Mouse (Mus musculus): ENCODE results near the gene Fam169a.
"Not testable (repeated sequence)": the region's sequence is repeated elsewhere in the genome, so short reads cannot be mapped to it uniquely, and the experiment has no call there.

The Fam169a gene

DNA sequence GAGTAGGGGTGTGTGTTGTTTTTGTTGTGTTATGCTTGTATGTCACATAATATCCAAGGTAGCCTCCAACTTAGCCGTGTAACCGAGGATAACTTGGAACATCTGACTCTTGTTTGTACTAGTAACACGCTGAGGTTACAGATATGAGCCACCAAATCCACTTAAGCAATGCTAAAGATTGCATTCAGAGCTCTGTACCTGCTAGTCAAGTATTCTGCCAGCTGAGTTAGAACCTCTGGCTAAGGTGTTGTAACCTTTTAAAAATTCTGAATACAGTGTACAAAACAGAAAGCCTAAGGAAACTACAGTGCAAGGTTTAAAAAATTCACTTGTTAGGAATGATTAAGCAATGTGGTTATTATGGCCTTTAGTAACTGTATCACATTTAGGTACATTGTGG lies 13.5 kb downstream of the Fam169a start:
- no peak for DNase-seq

- no peak for DNase-seq
Measured at GRCm38 (mm10) chr13:97082432-97082831, 15.3 kb downstream of the Fam169a start.

- no peak for DNase-seq
Measured at GRCm38 (mm10) chr13:97086316-97086715, 19.2 kb downstream of the Fam169a start.

GRCm38 (mm10) chr13:97087421-97087820 lies 20.3 kb downstream of the Fam169a start:
- no peak for DNase-seq

GRCm38 (mm10) chr13:97088183-97088582 lies 21.1 kb downstream of the Fam169a start:
- DNase-seq, result no peak

DNA sequence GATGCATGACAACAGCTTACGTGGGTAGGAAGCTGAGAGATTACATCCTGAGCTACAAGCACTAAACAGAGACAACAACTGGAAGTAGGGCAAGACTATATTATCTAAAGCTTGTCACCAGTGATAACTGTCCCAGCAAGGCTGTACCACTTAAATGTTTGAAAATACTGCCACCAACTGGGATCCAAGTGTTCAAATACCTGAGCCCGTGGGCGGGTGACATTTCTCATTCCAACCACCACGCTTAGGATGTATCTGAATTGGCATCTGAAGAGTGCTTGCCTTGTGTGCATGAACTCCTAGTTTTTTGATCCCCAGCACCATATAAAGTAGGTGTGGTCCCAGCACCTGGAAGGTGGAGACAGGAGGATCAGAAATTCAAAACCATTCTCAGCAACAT lies 28.6 kb downstream of the Fam169a start:
- DNase-seq, result no peak

- peak; percentile 75 to 88 for DNase-seq
Measured at GRCm38 (mm10) chr13:97099187-97099852, 32.2 kb downstream of the Fam169a start, which contains the start of gene Gm6169. Gm6169 (minus strand) TSS chr13:97099237.

GRCm38 (mm10) chr13:97104996-97105395 lies 37.9 kb downstream of the Fam169a start:
- no peak for DNase-seq

DNA sequence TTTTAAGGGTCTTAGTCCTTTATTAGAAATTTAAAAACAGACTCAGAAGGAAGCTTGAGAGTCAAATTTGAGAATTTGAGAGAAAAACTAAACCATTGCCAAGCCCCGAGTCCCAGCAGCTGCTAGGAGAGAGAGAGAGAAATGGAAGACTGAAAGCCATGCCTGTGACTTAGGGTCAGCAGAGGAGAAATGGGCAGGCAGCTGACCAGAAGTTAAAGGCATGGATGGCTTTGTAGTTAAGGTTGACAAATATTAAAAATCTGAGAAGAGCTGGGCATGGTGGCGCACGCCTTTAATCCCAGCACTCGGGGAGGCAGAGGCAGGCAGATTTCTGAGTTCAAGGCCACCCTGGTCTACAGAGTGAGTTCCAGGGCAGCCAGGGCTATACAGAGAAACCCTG lies 40.6 kb downstream of the Fam169a start:
- not testable (repeated sequence) for DNase-seq

DNA sequence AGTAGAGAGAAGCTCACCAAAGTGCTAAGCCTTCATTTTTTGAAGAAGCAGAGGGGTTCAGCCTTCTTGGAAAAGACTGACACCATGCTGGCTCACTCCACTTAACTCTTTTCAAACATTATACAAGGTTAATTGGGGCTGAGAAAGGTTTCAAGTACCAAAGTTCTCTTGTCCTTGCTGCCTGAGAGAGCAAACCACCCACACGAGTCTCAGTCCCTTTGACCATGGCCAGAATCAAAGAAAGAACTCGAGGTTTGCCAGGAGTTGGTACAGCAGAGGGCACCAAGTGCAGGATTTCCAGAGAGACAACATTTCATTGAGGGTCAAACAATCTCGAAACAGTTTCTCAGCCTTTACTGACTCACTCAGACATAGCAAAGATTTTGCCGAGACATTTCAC lies 42.0 kb downstream of the Fam169a start:
- no peak for DNase-seq

DNA sequence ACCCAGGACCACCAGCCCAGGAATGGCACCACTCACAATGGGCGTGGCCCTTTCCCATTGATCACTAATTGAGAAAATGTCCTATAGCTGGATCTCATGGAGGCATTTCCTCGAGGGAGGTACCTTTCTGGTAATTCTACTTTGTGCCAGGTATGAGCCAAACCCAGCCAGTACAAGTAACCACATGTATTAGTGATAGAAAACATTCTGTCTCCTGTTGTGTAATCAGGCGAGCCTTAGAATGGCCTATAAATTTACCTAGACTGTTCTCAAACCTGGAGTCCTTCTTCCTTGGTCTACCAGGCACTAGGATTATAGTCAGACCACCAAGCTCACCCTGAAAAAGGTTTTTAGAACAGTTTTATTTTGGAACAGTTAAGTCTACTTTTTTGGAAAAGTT lies 54.3 kb downstream of the Fam169a start:
- no peak for DNase-seq

DNA sequence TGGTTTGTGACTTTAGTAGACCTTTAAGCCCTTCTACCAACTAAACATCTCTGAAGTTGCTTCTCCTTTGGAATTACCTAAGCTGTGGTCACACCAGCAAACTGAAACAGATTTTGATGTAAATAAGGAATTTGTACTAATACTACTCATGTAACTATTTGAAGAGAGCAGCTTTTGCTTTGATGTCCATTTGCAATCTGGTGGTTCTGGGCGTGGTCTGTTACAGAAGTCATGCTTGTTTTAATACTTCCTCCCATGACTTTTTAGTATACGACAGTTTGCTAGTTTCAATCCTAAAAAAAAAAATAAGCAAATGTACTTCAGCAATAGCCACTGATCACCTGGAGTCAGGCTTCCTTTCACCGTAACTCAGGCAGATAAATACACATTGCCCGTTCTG lies 62.6 kb downstream of the Fam169a start:
- not testable (repeated sequence) for DNase-seq

GRCm38 (mm10) chr13:97130413-97130812 lies 63.3 kb downstream of the Fam169a start:
- DNase-seq, result not testable (repeated sequence)

DNA sequence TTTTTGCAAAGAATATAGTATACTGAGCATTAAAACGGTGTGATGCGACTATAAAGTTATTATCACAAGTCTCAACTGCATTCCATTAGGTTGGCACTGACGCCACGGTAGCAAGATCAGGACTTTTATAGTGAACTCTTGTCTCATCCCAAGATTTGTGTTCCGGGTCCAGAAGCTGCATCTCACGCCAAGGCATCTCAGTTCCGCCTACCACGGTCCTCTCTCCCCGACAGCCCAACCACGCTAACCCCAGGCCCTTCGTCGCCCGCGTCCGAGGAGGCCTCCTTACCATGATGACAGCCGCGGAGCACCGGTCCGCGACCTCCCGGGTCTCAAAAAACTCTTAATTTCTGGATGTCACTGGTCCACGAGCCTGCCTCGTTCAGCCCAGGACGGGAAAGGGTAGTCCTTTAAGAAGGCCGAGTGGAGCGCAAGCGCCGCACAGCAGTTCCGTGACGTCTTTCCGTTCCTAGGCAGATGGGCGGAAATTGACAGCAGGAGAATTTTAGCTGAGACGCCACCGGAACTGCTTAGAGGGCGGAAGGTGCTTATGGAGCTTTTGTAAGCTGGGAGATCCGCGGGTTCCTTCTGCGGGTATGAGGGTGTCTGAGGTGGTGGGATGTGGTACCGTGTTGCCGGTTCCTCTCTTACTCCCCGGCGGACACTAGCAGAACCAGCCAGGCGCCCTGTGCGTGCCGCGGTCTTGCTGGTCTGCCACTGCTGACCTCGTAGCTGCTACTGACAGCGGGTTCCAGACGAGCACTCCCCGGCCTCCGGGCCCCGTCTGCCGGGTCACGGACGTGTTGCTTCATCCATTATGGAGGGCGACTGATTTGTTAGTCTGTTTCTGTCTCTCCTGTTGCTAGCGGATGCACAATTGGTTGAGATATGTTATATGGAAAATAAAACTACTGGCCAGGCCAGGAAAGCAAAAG lies 70.6 kb downstream of the Fam169a start, which contains the start of the genes Gfm2 and Nsa2:
TSS of gene Gfm2 (plus strand) at position 472 of the 935 bp plus-strand sequence.
TSS of gene Nsa2 (minus strand) at position 472 of the 935 bp plus-strand sequence.
- DNase-seq, result peak; percentile 90

DNA sequence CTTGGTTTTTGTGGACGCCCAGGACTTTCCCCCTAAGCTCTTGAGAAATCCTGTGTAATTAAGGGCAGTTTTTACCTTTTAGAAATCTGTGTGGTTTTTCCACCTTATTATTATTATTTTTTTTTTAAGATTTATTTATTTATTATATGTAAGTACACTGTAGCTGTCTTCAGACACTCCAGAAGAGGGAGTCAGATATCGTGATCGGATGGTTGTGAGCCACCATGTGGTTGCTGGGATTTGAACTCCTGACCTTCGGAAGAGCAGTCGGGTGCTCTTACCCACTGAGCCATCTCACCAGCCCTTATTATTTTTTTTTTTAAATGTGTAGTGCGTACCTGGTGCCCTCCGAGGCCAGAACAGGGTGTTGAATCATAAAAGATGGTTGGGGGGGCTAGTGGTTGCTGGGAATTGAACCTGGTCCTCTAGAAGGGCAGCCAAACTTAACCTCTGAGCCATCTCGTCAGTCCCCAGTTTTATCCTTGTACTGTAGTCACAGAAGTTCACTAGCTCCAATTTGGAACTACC lies 71.4 kb downstream of the Fam169a start:
- not testable (repeated sequence) for DNase-seq

DNA sequence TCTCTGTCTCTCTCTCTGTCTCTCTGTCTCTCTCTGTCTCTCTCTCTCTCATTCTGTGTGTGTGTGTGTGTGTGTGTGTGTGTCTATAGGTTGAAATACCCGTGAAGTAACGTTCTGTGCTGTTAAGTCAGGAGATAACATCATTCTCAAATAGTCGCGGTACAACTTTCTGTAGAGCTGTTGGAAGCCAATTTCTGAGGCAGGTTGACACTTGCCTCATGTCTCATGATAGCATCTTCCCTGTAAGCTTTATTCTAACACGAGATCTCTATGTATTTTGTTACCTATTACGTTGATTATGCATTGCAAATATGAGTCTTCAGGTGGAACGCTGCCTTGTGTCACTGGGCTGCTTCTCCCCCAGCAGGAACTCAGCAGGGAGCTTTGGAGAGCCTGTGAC lies 75.2 kb downstream of the Fam169a start:
- no peak for DNase-seq

DNA sequence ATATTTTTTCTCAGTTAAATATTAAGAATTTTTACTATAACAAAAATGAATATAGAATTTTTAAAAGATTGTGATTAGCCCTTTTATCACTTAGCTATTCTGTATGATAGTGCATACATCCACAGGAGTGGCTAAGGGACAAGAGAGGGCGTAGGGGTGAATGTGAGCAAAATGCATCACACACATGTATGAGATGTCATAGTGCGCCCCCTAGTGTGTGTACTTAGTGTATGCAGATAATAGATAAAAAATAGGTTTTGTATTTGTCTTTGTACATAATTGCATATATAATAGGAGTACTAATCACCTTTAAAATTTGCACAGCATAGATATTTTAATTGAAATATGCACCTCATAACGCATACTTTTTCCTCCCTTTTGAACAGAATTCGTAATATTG lies 78.7 kb downstream of the Fam169a start:
- DNase-seq, result peak; percentile 57 to 79

DNA sequence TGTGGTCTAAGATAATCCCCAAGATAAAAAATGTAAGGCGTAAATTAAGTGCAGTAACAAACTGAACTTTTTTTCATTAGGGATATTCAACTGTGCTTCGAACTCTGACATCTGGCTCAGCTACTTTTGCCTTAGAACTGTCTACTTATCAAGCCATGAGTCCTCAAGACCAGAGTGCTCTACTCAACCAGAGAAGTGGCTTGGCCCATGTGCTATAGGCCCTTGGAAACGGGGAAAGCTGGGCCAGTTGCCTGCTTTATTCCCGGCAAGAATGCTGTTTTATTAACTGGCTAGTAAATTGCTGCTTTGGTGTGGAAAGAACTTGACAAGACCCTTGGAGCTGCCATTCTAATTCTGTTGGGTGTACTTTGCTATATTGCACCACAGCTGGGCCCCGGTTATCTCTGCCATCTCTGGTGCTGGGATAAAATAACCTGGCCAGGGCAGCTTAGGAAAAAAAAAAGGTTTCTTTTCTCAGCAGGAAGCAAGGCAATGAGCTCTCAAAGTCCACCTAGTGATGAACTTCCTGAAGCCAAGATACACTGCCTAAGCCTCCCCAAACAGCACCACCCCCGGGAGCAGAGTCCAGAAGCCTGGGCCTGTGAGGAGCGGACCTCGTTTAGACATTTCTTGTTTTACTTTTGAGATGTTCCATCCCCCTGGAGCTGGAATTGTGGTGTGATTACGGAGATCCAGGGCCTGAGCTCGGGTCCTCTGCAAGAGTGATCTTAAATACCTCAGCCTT lies 108.6 kb downstream of the Fam169a start:
- no peak for DNase-seq

GRCm38 (mm10) chr13:97176731-97177130 lies 109.6 kb downstream of the Fam169a start:
- no peak for DNase-seq

- DNase-seq, result no peak
Measured at GRCm38 (mm10) chr13:97178943-97179342, 111.9 kb downstream of the Fam169a start.

- DNase-seq, result no peak
Measured at GRCm38 (mm10) chr13:97180113-97180828, 113.2 kb downstream of the Fam169a start.

All from cerebellum, postnatal 14 days (tissue).